Mouse (Mus musculus) gastrocnemius, adult 18-20 months (tissue): ENCODE data around the gene Slc22a21. TPM values are rescaled to one million over a fixed set of nuclear protein-coding genes. Genes with fewer than 3 reads are reported as not detected.

Experiments used
- DNase-seq: peaks from one replicate; pipeline ENCODE4 v3.0.0; 2021; ENCODE audit warnings: low spot score
- total RNA-seq, 2 experiments: library from RNA; stranded (reverse); gene quantifications; 2 replicates each; pipeline ENCODE4 v1.2.3; 2021

Slc22a21 gene
- total RNA-seq, 2 experiments from 2014 or later: 0.78 to 0.95 TPM

DNA sequence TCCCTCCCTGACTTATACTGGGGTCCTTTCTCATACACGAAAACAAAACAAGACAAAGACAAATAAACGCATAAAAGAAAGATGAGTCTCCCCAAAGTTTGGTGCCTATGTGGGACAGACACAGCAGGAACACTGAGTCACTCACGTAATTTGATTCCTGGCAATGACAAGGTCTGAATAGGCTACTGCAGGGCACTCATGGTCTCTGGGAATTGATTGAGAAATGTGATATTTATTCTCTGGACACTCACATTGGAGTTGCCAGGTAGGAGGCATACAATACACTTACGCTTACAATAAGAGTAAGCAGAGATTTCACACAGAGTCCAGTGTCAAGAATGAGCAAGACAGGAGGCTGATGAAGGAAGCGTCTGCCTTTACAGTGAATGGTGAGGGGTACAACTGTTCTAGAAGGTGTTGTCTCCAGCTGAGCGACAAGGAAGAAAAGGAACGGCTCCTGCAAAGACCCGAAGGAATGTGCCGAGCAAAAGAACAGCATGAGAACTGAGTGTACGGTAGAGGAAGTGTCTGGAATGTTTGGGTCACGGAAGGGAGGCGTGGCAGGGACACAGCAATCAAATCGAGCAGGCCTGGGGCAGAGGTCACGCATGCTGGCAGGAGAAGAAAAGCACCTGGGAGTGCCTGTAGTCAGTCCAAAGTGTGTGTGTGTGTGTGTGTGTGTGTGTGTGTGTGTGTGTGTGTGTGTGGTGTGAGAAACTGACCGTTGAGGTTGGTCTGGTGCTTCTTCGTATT, 76.2 kb downstream of the Slc22a21 start:
- DNase-seq: no peak

DNA sequence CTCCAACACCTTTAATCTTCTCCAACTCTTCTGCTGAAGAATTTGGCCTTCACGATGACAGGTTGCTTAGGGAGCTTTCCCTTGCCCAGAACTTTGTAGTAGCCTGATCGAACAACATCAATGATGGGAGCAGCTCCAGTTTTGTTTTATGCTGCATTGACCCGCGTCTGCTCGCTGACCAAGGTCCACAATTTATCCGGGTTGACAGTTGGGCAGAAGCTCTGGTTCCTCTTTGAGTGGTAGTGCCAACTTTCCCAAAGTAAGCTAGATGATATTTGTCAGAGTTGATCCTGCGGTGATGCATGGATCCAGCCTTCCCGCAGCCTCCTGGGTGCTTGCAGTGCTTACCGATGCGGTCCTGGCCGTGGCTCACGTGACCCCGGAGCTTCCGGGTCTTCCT, 77.4 kb downstream of the Slc22a21 start:
- DNase-seq: no peak

DNA sequence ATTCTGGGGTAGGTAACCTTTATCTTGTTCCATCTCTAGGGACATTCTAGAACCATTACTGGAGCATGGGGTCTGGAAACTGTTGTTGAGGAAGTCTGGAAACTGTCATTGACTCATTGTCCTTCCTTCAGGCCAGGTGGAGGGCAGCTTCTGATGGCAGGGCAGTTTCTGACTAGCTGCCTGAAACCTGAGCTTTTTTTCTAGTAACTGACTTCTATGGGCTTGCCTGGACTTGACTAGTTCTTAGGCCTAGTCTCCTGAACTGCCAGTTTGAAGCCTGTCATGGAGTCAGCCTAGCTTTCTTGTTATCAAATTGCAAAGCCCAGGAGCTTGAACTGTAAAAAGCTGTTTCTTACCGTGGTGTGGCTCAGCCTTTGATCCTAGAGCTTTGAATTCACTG, 79.1 kb downstream of the Slc22a21 start:
- no peak for DNase-seq

DNA sequence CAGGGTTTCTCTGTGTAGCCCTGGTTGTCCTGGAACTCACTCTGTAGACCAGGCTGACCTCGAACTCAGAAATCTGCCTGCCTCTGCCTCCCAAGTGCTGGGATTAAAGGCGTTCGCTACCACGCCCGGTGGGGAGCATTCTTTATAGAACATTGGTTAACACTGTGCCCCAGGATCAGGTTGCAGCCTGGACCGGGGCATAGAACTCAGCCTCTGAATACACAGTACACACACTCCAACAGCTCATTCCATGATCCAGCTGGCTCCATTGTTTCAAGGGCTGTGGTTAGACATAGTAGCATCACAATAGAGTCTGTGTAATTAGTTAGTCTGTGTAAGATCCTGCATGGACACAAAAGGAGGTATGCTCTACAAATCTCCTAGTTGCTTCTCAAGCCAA, 80.2 kb downstream of the Slc22a21 start:
- no peak for DNase-seq

Other genes with a start within 250 kb of the Slc22a21 start
- 1 to 10 TPM; 4.7 to 9.9 TPM for gene Irf1, start 210.3 kb downstream of the Slc22a21 start, total RNA-seq
- gene Gm17334, start 207.1 kb downstream of the Slc22a21 start, total RNA-seq: not detected
- gene Gm12216, start 121.1 kb downstream of the Slc22a21 start, total RNA-seq: 1 to 10 TPM in 1 of 2 experiments, under 1 TPM in 1; 0.84 to 2.1 TPM
- 1 to 10 TPM; 7.1 to 9.3 TPM for gene Slc22a5, start 88.7 kb downstream of the Slc22a21 start, total RNA-seq
- 1 to 10 TPM; 2.9 to 3.1 TPM for gene Slc22a4, start 47.8 kb upstream of the Slc22a21 start, total RNA-seq
- gene Pdlim4, start 88.7 kb upstream of the Slc22a21 start, total RNA-seq: 1 to 10 TPM; 5.1 to 5.6 TPM
- 10 to 100 TPM; 31.9 to 38.1 TPM for gene P4ha2, start 119.8 kb upstream of the Slc22a21 start, total RNA-seq